Mouse (Mus musculus) small intestine, adult 2 months (tissue): Measurements from ENCODE around the gene Ahcyl2. TPM values are rescaled to one million over a fixed set of nuclear protein-coding genes. Genes with fewer than 3 reads are reported as not detected.

ENCODE experiments used
- H3K27ac ChIP-seq: fragments of 200-500 bp; 2 replicates; pipeline ENCODE4 v1.5.1; 2012; ENCODE audit warnings: low read depth, low read length, control low read depth, inconsistent platforms; ENCODE audit not compliant: insufficient read depth
- H3K27me3 ChIP-seq: fragments of 200-500 bp; 2 replicates; pipeline ENCODE4 v1.6.1; 2012; ENCODE audit warnings: mild to moderate bottlenecking, moderate library complexity, low read length, inconsistent platforms; ENCODE audit not compliant: control insufficient read depth, insufficient read depth
- H3K36me3 ChIP-seq: fragments of 200-500 bp; 2 replicates; pipeline ENCODE4 v1.6.1; 2012; ENCODE audit warnings: mild to moderate bottlenecking, low read length, control low read depth, inconsistent platforms; ENCODE audit not compliant: control insufficient read depth, insufficient read depth
- H3K4me1 ChIP-seq: fragments of 200-500 bp; 2 replicates; pipeline ENCODE4 v1.6.1; 2012; ENCODE audit warnings: low read length, inconsistent platforms, mixed read lengths; ENCODE audit not compliant: control insufficient read depth, insufficient read depth, insufficient read length
- H3K4me3 ChIP-seq: fragments of 200-500 bp; 2 replicates; pipeline ENCODE4 v1.5.1; 2012; ENCODE audit warnings: low read depth, mild to moderate bottlenecking, control low read depth, inconsistent platforms, low read length, moderate library complexity
- CTCF ChIP-seq: fragments of 200-500 bp; IDR thresholded peaks from 2 replicates; pipeline ENCODE4 v1.5.1; 2012; ENCODE audit warnings: low read depth, mild to moderate bottlenecking, control low read depth, inconsistent platforms, low read length, moderate library complexity, mixed read lengths; ENCODE audit not compliant: insufficient replicate concordance, insufficient read length; ENCODE audit errors: extremely low read depth
- POLR2A ChIP-seq: fragments of 200-500 bp; IDR thresholded peaks from 2 replicates; pipeline ENCODE4 v1.6.1; 2012; ENCODE audit warnings: low read depth, mild to moderate bottlenecking, control low read depth, inconsistent platforms, low read length, moderate library complexity
- WGBS: fragments of 180-500 bp; shearing (Covaris S2); methylation state at CpG from one replicate; pipeline ENCODE4 v1.1.7; 2018; 5-methylcytosine and 5-hydroxymethylcytosine counted together
- polyA plus RNA-seq: library from polyadenylated mRNA; depleted of rRNA; stranded (reverse); fragments of >200 nt; gene quantifications from 2 replicates; pipeline ENCODE4 v1.2.3, GENCODE M21; 2012

Ahcyl2 gene
- polyA plus RNA-seq, 1 experiment = 110 TPM

GRCm38 (mm10) chr6:29735689-29736451, 31.9 kb upstream of the Ahcyl2 start:
- peaks cover 4% of the 10 kb centered on the region; the same call in 1 of the 2 replicates for H3K4me1 ChIP-seq
- H3K27ac ChIP-seq = 0 out of 2 replicates have a peak overlapping the region, but pooled peaks have one; percentile 26
- H3K4me3 ChIP-seq = peak overlapping the region; percentile 89
- peaks cover 17% of the 10 kb centered on the region; the same call in 1 of the 2 replicates for H3K27me3 ChIP-seq
- no peak for TF ChIP-seq POLR2A
- no peak for TF ChIP-seq CTCF
- no peaks in the 10 kb centered on the region for H3K36me3 ChIP-seq
- WGBS = under 1% methylated on average over 75 of the region's 75 CpGs

- Histone ChIP-seq H3K36me3 (no peaks in the 10 kb centered on the region), H3K4me1 (peaks cover 4% of the 10 kb centered on the region; the same call in 1 of the 2 replicates), H3K4me3 (peak overlapping the region; percentile 89), H3K27me3 (peaks cover 17% of the 10 kb centered on the region; the same call in 1 of the 2 replicates), H3K27ac (no peak overlapping the region)
- WGBS = 13% methylated on average over 13 of the region's 13 CpGs
- TF ChIP-seq CTCF (no peak), POLR2A (no peak)
Measured at GRCm38 (mm10) chr6:29736610-29737458, 31.0 kb upstream of the Ahcyl2 start.

- Histone ChIP-seq H3K4me3 (no peak overlapping the region), H3K4me1 (no peaks in the 10 kb centered on the region), H3K36me3 (no peaks in the 10 kb centered on the region), H3K27me3 (no peaks in the 10 kb centered on the region), H3K27ac (no peak overlapping the region)
- no peak for TF ChIP-seq CTCF
- no peak for TF ChIP-seq POLR2A
- WGBS = 77% methylated on average over 3 of the region's 3 CpGs
Measured at GRCm38 (mm10) chr6:29751466-29752152, 16.2 kb upstream of the Ahcyl2 start.

GRCm38 (mm10) chr6:29753336-29753735, 14.5 kb upstream of the Ahcyl2 start:
- Histone ChIP-seq H3K27ac (no peak overlapping the region), H3K4me3 (no peak overlapping the region), H3K4me1 (no peaks in the 10 kb centered on the region), H3K36me3 (no peaks in the 10 kb centered on the region), H3K27me3 (no peaks in the 10 kb centered on the region)
- 89% methylated on average over 11 of the region's 11 CpGs for WGBS
- TF ChIP-seq POLR2A = no peak
- TF ChIP-seq CTCF = no peak

GRCm38 (mm10) chr6:29756001-29756400, 11.8 kb upstream of the Ahcyl2 start:
- no peak overlapping the region for H3K27ac ChIP-seq
- 88% methylated on average over 5 of the region's 5 CpGs for WGBS
- H3K4me3 ChIP-seq = no peak overlapping the region
- no peaks in the 10 kb centered on the region for H3K36me3 ChIP-seq
- no peaks in the 10 kb centered on the region for H3K27me3 ChIP-seq
- no peaks in the 10 kb centered on the region for H3K4me1 ChIP-seq
- TF ChIP-seq CTCF = no peak

- Histone ChIP-seq H3K4me3 (no peak overlapping the region), H3K36me3 (no peaks in the 10 kb centered on the region), H3K27ac (no peak overlapping the region), H3K4me1 (no peaks in the 10 kb centered on the region), H3K27me3 (no peaks in the 10 kb centered on the region)
- 92% methylated on average over 4 of the region's 4 CpGs for WGBS
- TF ChIP-seq CTCF = no peak
- TF ChIP-seq POLR2A = no peak
Measured at GRCm38 (mm10) chr6:29756476-29756875, 11.3 kb upstream of the Ahcyl2 start.

- Histone ChIP-seq H3K27me3 (no peaks in the 10 kb centered on the region), H3K4me1 (no peaks in the 10 kb centered on the region), H3K4me3 (no peak overlapping the region), H3K27ac (no peak overlapping the region), H3K36me3 (no peaks in the 10 kb centered on the region)
- TF ChIP-seq POLR2A = no peak
- peak; percentile 75; the same call in 1 of the 2 replicates for TF ChIP-seq CTCF
- WGBS = 39% methylated on average over 4 of the region's 4 CpGs
Measured at GRCm38 (mm10) chr6:29758417-29758816, 9.4 kb upstream of the Ahcyl2 start.
